Mouse (Mus musculus) limb, embryonic 14.5 days (tissue): ENCODE measurements around the gene Ctr9. TPM values are rescaled to one million over a fixed set of nuclear protein-coding genes. Genes with fewer than 3 reads are reported as not detected.

Experiments used
- ATAC-seq: fragments of 200-750 bp; cut with Nextera tagmentation; 2 replicates; pipeline ENCODE4 v1.8.0; 2017; ENCODE audit warnings: low read depth, moderate number of reproducible peaks, moderate TSS enrichment; ENCODE audit not compliant: low FRiP score
- DNase-seq: peaks from one replicate; pipeline ENCODE4 v3.0.0-alpha.2; 2015; ENCODE audit warnings: low spot score
- H3K27ac ChIP-seq: fragments of 300-500 bp; sonication (generic); replicated peaks from 2 replicates; pipeline ENCODE4 v1.5.1; 2014; ENCODE audit warnings: low read depth, mild to moderate bottlenecking, low read length, moderate library complexity, mixed read lengths
- H3K27me3 ChIP-seq: fragments of 300-500 bp; sonication (generic); 2 replicates; pipeline ENCODE4 v1.6.1; 2014; ENCODE audit warnings: low read length, mixed read lengths; ENCODE audit not compliant: control insufficient read depth, insufficient read depth
- H3K36me3 ChIP-seq: fragments of 300-500 bp; sonication (generic); 2 replicates; pipeline ENCODE4 v1.6.1; 2014; ENCODE audit warnings: mild to moderate bottlenecking, low read length, moderate library complexity, mixed read lengths; ENCODE audit not compliant: control insufficient read depth, insufficient read depth
- H3K4me1 ChIP-seq: fragments of 300-500 bp; sonication (generic); 2 replicates; pipeline ENCODE4 v1.6.1; 2014; ENCODE audit warnings: antibody characterized with exemption, low read length, mixed read lengths; ENCODE audit not compliant: control insufficient read depth, insufficient read depth
- H3K4me2 ChIP-seq: fragments of 300-500 bp; sonication (generic); replicated peaks from 2 replicates; pipeline ENCODE4 v1.6.1; 2014; ENCODE audit warnings: low read depth, mild to moderate bottlenecking, low read length, moderate library complexity; ENCODE audit not compliant: severe bottlenecking
- H3K4me3 ChIP-seq: fragments of 300-500 bp; sonication (generic); replicated peaks from 2 replicates; pipeline ENCODE4 v1.5.1; 2014; ENCODE audit warnings: low read length
- H3K9ac ChIP-seq: fragments of 300-500 bp; sonication (generic); 2 replicates; pipeline ENCODE4 v1.6.1; 2014; ENCODE audit warnings: mild to moderate bottlenecking, low read depth, low read length, moderate library complexity; ENCODE audit not compliant: severe bottlenecking
- H3K9me3 ChIP-seq: fragments of 300-500 bp; sonication (generic); 2 replicates; pipeline ENCODE4 v1.6.1; 2016; ENCODE audit warnings: low read length; ENCODE audit not compliant: control insufficient read depth
- POLR2A ChIP-seq: fragments of 200-500 bp; IDR thresholded peaks from 2 replicates; pipeline ENCODE4 v1.8.0; 2012; ENCODE audit warnings: inconsistent platforms, mild to moderate bottlenecking, moderate library complexity, borderline replicate concordance; ENCODE audit not compliant: insufficient read depth, insufficient read length; ENCODE audit errors: extremely low read depth
- WGBS: fragments of 180-500 bp; shearing (Covaris S2); extraction: QIAGEN DNeasy Blood & Tissue Kit; methylation state at CpG from one replicate; pipeline ENCODE4 v1.1.7; 2014; 5-methylcytosine and 5-hydroxymethylcytosine counted together
- polyA plus RNA-seq, 2 experiments: library from polyadenylated mRNA; depleted of rRNA in 1 of 2; stranded (reverse) in 1 of 2; unstranded in 1 of 2; fragments of >200 nt; fragmentation: Nextera tagmentation in 1 of 2; extraction: Ambion mirVana in 1 of 2; gene quantifications; 2 replicates each; pipeline versions ENCODE4 v1.2.1 to v1.2.3; 2012 to 2014

Ctr9 gene
- polyA plus RNA-seq, 2 experiments: 36.0 to 57.6 TPM

- peaks cover 83% of the 10 kb centered on the region for H3K36me3 ChIP-seq
- no peak overlapping the region for H3K27ac ChIP-seq
- DNase-seq (no peak), ATAC-seq (no peak)
- peaks cover 13% of the 10 kb centered on the region for H3K4me1 ChIP-seq
- H3K27me3 ChIP-seq: no peaks in the 10 kb centered on the region
- no peaks in the 10 kb centered on the region for H3K9me3 ChIP-seq
- no peak overlapping the region for H3K4me2 ChIP-seq
- H3K4me3 ChIP-seq: no peak overlapping the region
- no peak overlapping the region for H3K9ac ChIP-seq
- TF ChIP-seq POLR2A: no peak
- 94% methylated on average over 4 of the region's 4 CpGs for WGBS
Observed at GRCm38 (mm10) chr7:111078271-111078670, 49.5 kb downstream of the Ctr9 start.

- TF ChIP-seq POLR2A: no peak
- peaks cover 66% of the 10 kb centered on the region for H3K36me3 ChIP-seq
- WGBS: 84% methylated on average over 8 of the region's 8 CpGs
- H3K27me3 ChIP-seq: no peaks in the 10 kb centered on the region
- H3K4me1 ChIP-seq: peaks cover 13% of the 10 kb centered on the region
- H3K27ac ChIP-seq: no peak overlapping the region
- no peak overlapping the region for H3K4me3 ChIP-seq
- peak overlapping the region; percentile 56 for H3K4me2 ChIP-seq
- DNase-seq (no peak), ATAC-seq (no peak)
- no peaks in the 10 kb centered on the region for H3K9me3 ChIP-seq
- H3K9ac ChIP-seq: no peak overlapping the region
Observed at GRCm38 (mm10) chr7:111080026-111080425, 51.3 kb downstream of the Ctr9 start.

- TF ChIP-seq POLR2A: no peak
- 81% methylated on average over 3 of the region's 3 CpGs for WGBS
- no peak for ATAC-seq
- peak overlapping the region; percentile 95 for H3K4me3 ChIP-seq
- H3K4me1 ChIP-seq: peaks cover 13% of the 10 kb centered on the region
- no peaks in the 10 kb centered on the region for H3K9me3 ChIP-seq
- H3K9ac ChIP-seq: peak overlapping the region; percentile 99; the same call in 1 of the 2 replicates
- DNase-seq: no peak
- no peaks in the 10 kb centered on the region for H3K27me3 ChIP-seq
- peak overlapping the region; percentile 56 for H3K4me2 ChIP-seq
- no peak overlapping the region for H3K27ac ChIP-seq
- peaks cover 58% of the 10 kb centered on the region for H3K36me3 ChIP-seq
Observed at GRCm38 (mm10) chr7:111080876-111081275, 52.1 kb downstream of the Ctr9 start.

- peak overlapping the region; percentile 56 for H3K4me2 ChIP-seq
- peaks cover 45% of the 10 kb centered on the region for H3K36me3 ChIP-seq
- peak overlapping the region; percentile 95 for H3K4me3 ChIP-seq
- H3K27me3 ChIP-seq: no peaks in the 10 kb centered on the region
- no peaks in the 10 kb centered on the region for H3K9me3 ChIP-seq
- WGBS: under 1% methylated on average over 77 of the region's 83 CpGs
- H3K27ac ChIP-seq: peak overlapping the region; percentile 100
- ATAC-seq: peak; percentile 78
- H3K9ac ChIP-seq: peak overlapping the region; percentile 99
- peaks cover 13% of the 10 kb centered on the region for H3K4me1 ChIP-seq
- DNase-seq: peak; percentile 93
- TF ChIP-seq POLR2A: no peak
Observed at GRCm38 (mm10) chr7:111082043-111082821, 53.5 kb downstream of the Ctr9 start.

- no peaks in the 10 kb centered on the region for H3K9me3 ChIP-seq
- peak; percentile 99 for DNase-seq
Observed at GRCm38 (mm10) chr7:111082822-111083732, 54.3 kb downstream of the Ctr9 start, which contains the start of gene Eif4g2. Gene Eif4g2, minus strand, starts transcription at chr7:111083030.

More at GRCm38 (mm10) chr7:111082822-111083732, 54.3 kb downstream of the Ctr9 start, which contains the start of gene Eif4g2:
- TF ChIP-seq POLR2A: peak; percentile 100
- H3K4me2 ChIP-seq: peak within 1 kb of the TSS; percentile 56
- peaks cover 36% of the 10 kb centered on the region for H3K36me3 ChIP-seq
- H3K27me3 ChIP-seq: no peaks in the 10 kb centered on the region
- peak; percentile 98 for ATAC-seq
- H3K4me1 ChIP-seq: peaks cover 13% of the 10 kb centered on the region
- H3K27ac ChIP-seq: peak within 1 kb of the TSS; percentile 100
- peak within 1 kb of the TSS; percentile 99 for H3K9ac ChIP-seq
- WGBS: 2% methylated on average over 56 of the region's 70 CpGs
- H3K4me3 ChIP-seq: peak within 1 kb of the TSS; percentile 95
